Mouse (Mus musculus) skeletal muscle tissue, adult 2 months (tissue): ENCODE results near the gene Gm10197.

Source experiments
- DNase-seq: peaks from one replicate; pipeline ENCODE4 v3.0.0-alpha.2; 2012; ENCODE audit warnings: low read depth, low spot score

The Gm10197 gene

DNA sequence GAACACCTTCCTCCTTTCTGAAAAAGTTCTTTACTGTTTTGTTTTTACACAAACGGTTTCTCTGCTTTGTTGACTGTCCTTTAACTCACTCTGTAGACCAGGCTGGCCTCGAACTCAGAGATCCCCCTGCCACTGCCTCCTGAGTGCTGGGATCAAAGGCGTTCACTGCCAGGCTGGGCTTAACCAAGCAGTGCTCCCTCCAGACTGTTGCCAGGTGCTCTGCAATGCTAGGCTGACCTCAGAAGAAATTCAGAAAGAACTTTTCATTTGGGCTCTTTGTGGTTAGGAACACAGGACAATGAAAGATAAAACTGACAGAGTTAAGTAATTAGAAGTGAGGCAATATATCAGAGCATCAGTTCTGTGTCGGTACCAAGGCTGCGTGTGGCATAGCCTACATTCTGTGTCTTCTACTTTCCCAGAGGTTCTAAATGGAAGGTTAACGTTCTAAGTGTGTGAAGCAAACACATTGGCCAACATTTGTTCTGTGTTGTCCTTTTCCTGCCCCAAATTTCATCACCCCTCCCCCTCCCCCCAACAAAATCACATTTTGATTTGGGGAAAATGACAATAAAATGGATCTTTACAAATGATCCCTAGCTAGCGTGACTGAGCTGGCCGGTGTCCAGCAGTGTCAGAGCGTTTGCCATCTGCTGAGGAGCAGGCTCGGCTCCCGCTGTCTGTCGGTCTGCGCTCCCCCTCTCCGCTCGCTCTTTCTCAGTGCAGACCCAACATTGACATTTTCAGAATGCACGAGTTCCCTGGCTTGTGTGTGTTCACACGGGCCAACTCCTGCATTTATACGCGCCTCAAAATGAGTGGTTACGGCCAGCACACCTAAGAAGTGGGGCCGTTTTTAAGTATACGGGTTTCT is 12.2 kb downstream of the Gm10197 start:
- no peak for DNase-seq

DNA sequence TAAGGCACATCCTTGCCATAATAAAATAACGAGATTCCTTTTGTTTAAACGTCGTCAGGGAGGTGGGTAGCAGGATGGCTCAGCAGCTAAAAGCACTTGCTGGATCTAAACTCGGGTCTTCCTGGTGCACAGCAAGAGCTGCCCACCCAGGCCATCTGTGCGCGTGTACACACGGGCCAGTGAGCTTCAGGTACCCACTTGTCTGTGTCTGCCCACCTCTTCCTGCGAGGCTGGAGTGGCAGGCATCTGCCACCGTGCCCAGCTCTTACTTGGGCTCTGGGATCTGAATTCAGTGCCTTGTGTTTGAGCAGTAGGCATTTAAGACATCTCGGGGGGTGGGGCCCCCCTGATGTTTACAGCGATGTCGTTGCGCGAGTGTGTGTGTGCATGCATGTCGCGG is 16.5 kb downstream of the Gm10197 start:
- no peak for DNase-seq

DNA sequence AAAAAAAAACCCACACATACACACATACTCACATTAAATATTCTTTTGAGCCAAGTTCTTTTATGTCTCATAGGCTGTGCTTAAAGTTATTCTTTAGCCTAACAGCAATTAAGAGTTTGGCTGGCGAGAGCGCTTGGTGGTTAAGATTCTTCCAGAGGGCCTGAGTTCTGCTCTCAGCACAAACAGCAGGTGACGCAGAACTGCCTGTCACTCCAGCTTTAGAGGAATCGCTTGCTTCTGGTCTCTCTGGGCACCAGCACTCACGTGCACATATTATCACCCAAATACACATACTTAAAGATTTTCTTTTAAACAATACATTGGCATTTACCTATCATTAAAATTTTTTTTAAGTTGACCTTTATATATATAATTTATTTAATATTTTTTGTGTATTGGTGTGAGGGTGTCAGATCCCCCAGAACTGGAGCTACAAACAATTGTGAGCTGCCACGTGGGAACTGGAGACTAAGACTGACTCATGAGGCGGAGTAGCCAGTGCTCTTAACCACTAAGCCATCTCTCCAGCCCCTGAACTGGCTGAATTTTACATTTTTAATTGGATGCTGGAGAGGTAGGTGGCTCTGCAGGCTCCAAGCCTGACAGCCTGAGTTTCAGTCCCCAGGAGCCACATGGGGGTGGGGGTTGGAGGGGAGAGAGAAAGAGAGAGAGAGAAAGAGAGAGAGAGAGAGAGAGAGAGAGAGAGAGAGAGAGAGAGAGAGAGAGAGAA is 17.1 kb downstream of the Gm10197 start:
- DNase-seq: no peak

DNA sequence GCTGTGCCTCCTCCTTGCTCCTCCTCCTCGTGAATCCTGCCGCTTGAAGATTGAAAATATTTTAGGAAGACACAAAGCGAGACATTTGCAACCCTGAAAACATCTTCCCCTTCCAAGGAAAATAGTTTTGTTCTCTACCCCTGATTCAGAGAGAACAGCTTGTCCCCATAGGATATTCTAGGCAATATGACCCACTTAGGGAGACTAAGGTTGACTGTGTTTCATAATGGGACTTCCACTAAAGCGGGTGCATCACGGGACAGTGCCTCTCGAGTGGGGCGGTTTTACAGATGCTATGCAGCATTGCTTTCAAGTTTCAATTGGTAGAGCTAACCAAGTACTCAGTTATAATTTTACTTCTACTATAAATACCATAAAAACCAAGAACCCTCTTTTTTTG is 17.7 kb downstream of the Gm10197 start:
- no peak for DNase-seq

DNA sequence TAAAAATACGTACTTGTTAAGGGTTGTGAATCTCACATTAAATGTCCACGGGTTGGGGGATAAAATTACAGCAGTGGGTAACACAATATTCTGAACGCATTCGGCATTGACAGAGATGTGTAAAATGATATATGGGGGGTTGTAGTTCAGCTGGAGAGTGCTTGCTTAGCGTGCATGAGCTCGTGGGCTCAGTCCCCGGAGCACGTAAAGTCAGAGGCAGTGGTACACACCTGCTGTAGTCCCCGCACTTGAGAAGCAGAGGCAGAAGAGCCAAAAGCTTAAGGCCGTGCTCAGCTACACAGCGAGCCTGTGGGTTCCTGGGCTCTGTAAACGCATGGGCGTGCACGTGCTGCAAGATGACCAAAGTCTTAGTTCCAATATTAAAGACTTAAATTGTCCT is 25.8 kb downstream of the Gm10197 start:
- peak; percentile 48 for DNase-seq

DNA sequence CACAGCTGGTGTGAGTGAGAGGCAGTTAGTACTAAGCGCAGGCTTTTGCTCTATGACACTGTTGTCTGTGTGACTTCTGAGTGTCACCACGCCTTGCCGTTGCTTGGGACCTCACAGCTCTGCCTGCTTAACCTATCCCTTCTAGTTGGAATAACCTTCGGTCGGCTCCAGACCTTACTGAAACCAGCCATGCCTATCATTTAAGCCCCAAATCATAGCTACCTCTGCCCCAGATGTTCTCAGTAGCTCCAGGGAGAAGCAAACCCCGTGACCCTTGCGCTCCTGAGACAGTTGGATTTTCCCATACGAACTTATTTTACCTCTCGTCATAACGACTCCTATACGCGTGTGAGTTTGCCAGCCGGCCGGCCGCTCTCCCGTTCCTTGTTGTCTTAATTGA is 27.5 kb downstream of the Gm10197 start:
- no peak for DNase-seq

DNA sequence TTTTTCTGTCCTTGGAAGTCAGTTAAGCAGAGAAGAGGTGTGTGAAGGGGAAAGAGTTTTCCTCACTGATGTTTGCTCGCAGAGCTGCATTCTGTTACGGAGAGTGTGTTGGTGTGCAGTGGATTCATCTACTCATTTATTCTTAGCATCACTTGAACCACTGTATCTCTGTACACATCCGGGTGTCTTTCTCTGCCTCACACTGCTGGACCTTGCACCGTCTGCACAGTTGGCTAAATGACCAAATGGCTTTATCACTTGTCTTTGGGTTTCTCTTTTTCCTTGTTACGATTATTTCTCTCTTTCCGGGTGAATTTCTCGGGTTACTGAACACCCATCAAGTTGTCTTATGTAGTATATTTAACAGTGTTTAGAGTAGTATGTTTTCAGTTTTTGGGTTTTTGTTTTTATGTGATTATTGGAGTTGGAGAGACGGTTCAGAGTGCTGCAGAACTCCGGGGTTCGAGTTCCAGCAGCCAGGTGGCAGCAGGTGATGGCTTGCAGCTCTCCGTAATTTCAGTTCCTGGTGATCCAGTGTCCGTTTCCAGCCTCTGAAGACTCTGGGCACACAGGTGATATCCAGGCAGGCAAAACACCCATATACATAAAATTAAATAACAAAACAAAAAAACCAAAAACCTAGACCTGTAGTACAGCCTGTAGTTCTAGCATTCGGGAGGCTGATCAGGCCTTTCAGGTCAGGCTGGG is 28.2 kb downstream of the Gm10197 start:
- no peak for DNase-seq

DNA sequence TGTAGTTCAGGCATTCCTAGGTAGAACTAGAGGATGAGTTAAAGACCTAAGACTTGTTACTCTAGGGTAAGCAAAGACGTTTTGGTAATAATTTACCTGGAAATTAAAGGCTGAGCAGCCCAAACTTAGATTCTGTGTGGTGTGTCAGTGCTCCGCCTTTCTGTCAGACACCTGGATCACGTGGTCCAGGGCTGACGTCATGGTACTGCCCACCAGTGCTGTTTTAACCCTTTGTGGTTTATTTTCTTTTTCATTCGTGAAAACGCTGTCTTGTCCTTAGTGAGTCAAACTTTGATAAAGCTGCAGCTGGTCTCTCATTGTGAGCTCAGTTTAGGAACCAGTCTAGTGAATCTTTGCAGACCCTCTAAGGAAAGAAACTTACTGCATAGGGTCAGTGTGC is 31.1 kb downstream of the Gm10197 start:
- DNase-seq: no peak

DNA sequence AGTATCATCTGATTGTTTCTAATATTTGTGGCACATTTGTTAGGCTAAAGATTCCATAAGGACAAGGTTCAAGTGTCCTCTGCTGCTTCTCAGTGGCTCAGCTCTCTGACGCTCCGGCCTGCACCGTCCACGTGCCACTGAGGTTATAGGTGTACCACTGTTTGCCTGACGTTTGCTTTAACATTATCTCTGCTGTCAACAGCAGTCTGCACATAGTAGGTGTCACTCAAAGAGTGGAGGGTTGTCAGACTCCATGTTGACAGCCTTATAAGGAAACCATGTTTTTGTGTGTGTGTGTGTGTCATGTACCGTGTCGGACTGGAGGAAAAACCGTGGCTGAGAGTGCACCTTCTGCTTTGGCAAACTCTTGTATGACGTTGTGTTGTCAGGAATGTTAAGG is 36.3 kb downstream of the Gm10197 start:
- no peak for DNase-seq

DNA sequence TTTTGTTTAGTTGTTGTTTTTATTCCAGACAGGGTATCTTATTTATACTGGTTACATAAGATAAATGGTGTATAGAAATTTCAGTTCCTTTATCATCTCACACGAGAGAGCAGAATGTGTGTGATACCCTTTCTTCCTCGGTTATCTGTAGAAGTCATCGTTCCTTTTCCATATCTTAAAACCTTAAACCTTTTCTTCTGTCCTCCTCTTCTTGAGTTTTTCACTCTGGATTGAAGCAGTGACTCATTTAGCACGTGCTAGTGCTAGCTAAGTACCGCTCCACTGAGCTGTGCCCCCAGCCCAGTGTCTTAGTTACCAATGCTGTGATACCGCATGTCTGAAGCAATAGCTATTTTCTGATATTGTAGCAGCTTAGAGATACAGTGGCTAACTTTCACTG is 37.8 kb downstream of the Gm10197 start:
- no peak for DNase-seq

DNA sequence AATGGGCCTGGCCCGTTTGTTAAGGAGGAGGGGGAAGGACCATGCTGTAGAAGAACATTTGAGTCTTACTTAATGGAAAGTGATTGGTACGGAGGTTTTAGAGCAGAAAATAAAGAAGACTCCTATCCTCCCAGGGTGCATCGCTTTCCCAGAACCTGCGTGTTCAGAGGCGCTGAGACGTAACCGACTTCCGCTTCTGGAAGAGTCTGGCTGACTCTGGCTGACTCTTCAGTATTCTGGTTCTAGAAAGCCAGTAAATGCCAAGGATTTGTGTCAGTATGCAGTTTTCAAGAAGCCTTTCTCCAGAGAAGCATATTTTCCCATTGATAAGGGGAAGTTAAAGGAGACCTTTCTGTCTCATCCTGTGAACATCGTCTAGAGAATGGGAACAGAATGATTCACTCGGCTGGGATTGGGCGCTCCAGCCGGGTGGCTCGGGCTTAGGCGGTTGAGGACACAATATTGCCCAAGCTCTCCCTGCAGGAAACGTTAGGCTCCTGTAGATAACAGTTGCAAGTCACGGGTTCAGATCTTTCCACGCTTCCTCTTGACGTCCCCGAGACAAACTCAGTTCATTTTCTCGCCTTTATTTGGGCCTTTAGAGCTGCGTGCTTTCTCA is 39.6 kb downstream of the Gm10197 start:
- no peak for DNase-seq

DNA sequence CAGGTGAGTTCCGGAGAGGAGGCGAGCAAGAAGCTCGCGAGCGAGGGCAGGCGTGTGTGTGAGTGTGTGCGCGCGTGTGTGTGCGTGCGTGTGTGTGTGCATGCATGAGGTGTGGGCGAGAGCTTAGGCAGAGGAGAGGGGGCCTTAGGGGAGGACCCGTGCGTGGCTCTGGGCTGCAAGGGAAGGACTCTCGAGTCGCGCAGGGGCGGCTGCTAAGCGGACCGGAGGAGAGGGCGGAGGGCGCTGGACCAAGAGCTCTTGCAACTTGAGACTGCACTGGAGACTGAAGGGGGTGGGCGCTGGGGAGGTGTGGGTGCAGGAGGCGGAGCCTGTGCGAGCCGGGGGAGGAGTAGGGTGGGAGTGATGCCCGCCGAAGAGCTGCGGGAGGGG is 41.6 kb downstream of the Gm10197 start:
- DNase-seq: peak; percentile 72

DNA sequence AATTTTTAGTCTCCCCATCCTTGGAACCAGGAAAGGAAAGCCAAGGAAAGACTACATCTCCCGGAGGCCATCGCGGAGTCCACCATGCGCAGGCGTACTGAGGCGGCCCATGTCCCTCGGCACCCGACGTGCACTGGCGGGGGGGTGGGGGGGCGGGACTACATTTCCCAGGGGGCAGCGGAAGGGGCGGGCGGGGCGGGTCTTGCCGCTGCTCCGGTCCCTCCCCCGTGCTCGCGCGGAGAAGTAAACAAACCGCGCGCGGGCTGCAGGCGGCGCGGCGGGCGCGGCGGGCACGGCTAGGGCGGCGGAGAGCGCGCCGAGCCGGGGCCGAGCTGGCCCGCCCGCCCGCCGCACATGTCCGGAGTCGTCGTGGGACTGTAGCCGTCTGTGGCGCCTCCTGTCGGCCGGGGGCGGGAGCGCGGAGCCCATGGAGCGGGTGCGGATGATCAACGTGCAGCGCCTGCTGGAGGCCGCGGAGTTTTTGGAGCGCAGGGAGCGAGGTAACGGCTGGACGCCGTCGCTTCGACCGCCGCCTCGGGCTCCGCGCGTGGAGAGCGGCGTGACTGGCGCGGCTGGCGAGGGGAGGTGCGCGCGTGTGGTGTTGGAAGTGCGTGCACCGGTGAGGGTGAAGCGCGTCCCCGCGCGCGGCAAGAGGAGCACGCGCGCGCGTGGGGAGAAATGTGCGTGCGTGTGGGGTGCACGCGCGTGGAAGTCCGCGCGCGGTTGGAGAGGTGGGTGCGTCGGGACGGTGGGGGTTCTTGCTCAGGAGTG is 42.2 kb downstream of the Gm10197 start:
- DNase-seq: peak; percentile 94

DNA sequence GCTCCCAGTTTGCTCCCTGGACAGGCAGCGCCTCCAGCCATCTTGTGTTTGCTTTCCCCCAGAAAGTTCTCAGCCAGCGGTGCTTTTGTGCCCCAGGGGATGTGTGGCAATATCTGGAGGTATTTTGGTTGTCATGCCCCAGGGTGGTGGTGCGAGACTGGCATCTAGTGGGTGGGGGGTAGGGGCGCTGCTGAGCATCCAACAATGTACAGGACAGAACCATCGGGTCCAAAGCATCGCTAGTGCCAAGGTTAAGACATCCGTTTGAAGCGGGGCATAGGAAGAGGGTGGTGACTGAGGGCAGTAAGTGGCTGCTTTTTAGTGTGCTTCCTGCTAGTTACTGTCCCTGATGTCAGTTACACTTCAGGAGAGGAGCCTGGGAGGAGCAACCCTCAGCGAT is 43.5 kb downstream of the Gm10197 start:
- DNase-seq: no peak

DNA sequence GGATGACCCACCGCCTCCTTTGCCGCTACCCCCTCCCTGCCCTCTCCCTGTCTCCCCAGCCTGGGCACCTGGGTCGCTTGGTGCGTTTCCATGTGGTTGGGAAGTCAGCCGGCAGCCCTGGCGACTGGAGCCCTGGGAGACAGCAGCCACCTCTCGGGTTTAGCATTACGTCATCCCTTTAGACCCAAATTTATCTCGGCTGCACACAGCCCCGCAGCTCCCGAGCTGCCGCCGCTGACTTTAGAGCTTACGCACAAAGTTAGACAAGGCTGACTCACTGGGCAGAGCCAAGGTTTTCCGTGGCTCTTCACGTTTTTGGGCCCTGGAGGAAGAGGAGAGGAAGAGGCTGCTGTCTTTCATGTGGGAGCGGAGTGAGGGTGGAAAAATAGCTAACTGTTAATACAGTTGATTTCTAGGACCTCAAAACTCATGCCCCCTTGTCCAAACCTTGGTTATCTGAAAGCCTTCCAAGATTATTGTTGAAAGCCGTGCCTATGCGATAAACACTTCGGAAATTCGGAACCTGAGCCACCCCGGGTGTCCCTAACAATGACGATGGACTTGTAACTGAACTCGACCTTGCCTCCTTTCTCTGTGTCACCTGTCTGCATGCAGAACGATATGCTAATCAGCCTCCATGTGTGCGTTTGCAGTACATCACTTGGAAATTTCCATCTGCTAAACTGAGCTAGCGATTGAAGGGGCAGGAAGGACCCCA is 45.8 kb downstream of the Gm10197 start:
- DNase-seq: peak; percentile 87

DNA sequence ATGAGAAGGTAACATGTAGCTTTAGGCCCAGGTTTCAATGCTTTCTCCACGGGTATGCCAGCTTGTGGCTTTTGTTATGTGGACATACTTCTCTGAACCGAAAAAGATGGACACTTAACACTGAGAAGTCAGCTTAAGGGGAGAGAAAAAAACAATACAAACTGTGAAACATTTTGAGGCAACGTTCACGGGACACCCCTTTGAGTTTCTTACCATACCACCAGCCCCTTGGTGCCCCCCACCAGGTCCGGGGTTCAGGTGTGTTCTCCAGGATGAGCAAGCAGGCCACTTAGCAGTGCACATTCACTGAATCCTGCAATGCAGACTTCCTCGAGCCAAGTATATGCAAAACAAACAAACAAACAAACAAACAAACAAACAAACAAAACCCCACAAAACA is 46.7 kb downstream of the Gm10197 start:
- no peak for DNase-seq

DNA sequence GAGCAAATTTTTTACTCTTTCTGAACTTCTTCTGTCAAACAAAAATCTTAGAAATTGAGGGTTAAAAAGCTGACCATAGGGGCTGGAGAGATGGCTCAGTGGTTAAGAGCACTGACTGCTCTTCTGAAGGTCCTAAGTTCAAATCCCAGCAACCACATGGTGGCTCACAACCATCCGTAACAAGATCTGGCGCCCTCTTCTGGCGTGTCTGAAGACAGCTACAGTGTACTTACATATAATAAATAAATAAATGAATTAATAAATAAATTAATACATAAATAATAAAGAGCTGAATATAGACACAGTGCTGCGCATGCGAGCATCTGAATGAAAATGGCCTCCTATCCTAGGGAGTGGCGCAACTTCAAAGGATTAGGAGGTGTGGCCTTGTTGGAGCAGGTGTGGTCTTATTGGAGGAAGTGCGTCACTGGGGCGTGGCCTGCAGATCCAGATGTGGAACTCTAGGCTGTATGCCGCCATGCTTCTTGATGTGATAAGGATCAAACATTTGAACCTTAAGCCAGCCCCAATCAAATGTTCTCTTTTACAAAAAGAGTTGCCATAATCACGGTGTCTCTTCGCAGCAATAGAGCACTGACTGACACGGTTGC is 49.0 kb downstream of the Gm10197 start:
- DNase-seq: no peak
